Mouse (Mus musculus): ENCODE results near the gene Tmc3. TPM values are rescaled to one million over a fixed set of nuclear protein-coding genes. Genes with fewer than 3 reads are reported as not detected.

Tmc3 gene
- polyA plus RNA-seq, 1 experiment = 0.19 TPM

GRCm38 (mm10) chr7:83632682-83633120, 48.0 kb downstream of the Tmc3 start:
- 41% methylated on average over 6 of the region's 6 CpGs for WGBS
- peak overlapping the region; percentile 96 for H3K4me3 ChIP-seq (replicated peaks; ENCODE audit: extremely low read depth, low read depth, low read length)
- peaks cover 8% of the 10 kb centered on the region for H3K4me1 ChIP-seq (ENCODE audit: control insufficient read depth, insufficient read depth, low read length)
- TF ChIP-seq POLR2A (IDR thresholded peaks at IDR 0.05; ENCODE audit: borderline replicate concordance, extremely low read depth, low read depth, low read length) (no peak), CTCF (IDR thresholded peaks at IDR 0.05; ENCODE audit: insufficient read depth, low read length) (no peak)
- no peak for DNase-seq

DNA sequence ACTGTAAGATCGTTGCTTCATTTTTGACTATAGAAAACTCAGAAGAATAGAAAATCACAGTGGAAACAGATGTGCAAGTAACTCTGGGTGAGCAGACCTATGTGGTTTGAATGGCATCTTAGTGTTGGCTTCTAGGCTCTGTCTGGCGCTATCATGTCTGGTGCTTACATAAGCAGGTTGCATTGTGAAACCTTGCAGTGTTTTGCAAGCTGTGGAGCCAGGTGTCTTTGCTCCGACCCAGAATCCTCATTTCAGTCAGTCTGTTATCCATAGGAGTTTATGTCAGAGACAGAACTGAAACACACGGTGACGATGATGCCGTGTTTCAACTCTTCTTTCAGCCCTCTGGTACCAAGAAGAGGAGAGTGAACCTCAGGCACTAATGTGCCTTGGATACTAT, 49.1 kb downstream of the Tmc3 start:
- H3K4me3 ChIP-seq (replicated peaks; ENCODE audit: extremely low read depth, low read depth, low read length) = no peak overlapping the region
- DNase-seq = no peak
- peaks cover 8% of the 10 kb centered on the region for H3K4me1 ChIP-seq (ENCODE audit: control insufficient read depth, insufficient read depth, low read length)
- 76% methylated on average over 6 of the region's 6 CpGs for WGBS
- TF ChIP-seq CTCF (IDR thresholded peaks at IDR 0.05; ENCODE audit: insufficient read depth, low read length) (no peak), POLR2A (IDR thresholded peaks at IDR 0.05; ENCODE audit: borderline replicate concordance, extremely low read depth, low read depth, low read length) (no peak)

DNA sequence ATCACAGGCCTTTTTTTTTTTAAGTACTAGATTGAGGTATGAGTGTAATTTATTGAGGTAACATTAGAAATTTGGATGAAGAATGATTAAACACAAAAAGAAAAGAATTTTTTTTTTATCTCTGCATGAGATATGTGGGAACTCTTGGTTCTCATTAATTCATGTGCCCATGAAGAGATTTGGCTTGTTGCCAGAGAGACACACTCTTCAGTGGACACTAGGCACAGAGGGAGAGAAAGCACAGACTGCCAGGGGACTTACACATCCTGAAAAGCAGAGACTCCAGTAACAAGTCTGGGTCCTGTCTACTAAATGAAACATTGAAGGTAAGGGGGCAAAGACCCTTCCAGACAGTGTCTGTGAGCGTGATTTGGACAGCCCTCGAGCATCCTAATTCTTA, 51.0 kb downstream of the Tmc3 start:
- H3K4me1 ChIP-seq (ENCODE audit: control insufficient read depth, insufficient read depth, low read length) = peaks cover 8% of the 10 kb centered on the region
- no peak overlapping the region for H3K4me3 ChIP-seq (replicated peaks; ENCODE audit: extremely low read depth, low read depth, low read length)
- DNase-seq = no peak
- TF ChIP-seq POLR2A (IDR thresholded peaks at IDR 0.05; ENCODE audit: borderline replicate concordance, extremely low read depth, low read depth, low read length) = no peak
- TF ChIP-seq CTCF (IDR thresholded peaks at IDR 0.05; ENCODE audit: insufficient read depth, low read length) = no peak
- WGBS = 85% methylated on average over 2 of the region's 2 CpGs

- no peak for TF ChIP-seq POLR2A (IDR thresholded peaks at IDR 0.05; ENCODE audit: borderline replicate concordance, extremely low read depth, low read depth, low read length)
- TF ChIP-seq CTCF (IDR thresholded peaks at IDR 0.05; ENCODE audit: insufficient read depth, low read length) = no peak
- Histone ChIP-seq H3K4me3 (replicated peaks; ENCODE audit: extremely low read depth, low read depth, low read length) (no peak overlapping the region), H3K4me1 (ENCODE audit: control insufficient read depth, insufficient read depth, low read length) (peaks cover 6% of the 10 kb centered on the region)
- WGBS = 90% methylated on average over 8 of the region's 8 CpGs
- DNase-seq = no peak
Measured at GRCm38 (mm10) chr7:83636425-83636824, 51.7 kb downstream of the Tmc3 start.

DNA sequence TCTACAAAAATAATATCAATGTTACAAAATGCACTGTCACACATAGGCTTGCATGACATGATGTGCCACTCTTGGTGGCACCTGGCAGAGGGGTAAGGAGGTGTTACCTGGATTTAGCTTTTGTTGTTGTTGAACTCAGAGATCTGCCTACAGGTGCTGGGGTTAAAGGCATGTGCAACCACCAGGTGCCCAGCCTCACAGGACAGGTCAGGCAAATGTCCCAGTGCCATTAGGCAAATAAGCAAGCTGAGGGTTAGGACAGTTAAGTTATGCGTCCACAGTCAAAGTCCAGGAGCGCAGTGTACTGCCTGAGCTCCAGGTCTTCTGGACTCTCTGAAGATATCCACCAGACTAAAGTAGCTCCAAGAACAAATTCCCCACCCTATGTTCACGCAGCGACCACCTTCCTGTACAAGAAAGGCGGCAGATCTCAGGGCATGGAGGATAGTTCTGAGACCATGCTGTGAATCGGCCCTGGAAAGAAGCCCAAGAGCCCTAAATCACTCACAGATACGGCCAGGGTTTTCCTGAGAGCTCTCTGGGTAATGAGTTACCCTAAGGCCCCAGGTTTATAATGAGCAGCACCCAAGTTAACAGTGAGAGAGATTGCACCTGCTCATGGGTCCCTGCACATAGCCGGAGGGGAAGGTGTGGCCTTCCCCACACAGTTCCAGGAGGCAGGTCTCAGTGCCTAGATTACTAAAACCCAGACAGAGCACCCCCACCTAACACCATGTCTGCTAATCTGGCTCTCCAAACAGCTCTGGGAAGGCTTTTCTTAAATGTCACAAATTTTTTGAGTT, 53.3 kb downstream of the Tmc3 start:
- Histone ChIP-seq H3K4me3 (replicated peaks; ENCODE audit: extremely low read depth, low read depth, low read length) (no peak overlapping the region), H3K4me1 (ENCODE audit: control insufficient read depth, insufficient read depth, low read length) (no peaks in the 10 kb centered on the region; the same call in 1 of the 2 replicates)
- TF ChIP-seq POLR2A (IDR thresholded peaks at IDR 0.05; ENCODE audit: borderline replicate concordance, extremely low read depth, low read depth, low read length) = no peak
- no peak for TF ChIP-seq CTCF (IDR thresholded peaks at IDR 0.05; ENCODE audit: insufficient read depth, low read length)
- WGBS = 90% methylated on average over 8 of the region's 8 CpGs
- no peak for DNase-seq

DNA sequence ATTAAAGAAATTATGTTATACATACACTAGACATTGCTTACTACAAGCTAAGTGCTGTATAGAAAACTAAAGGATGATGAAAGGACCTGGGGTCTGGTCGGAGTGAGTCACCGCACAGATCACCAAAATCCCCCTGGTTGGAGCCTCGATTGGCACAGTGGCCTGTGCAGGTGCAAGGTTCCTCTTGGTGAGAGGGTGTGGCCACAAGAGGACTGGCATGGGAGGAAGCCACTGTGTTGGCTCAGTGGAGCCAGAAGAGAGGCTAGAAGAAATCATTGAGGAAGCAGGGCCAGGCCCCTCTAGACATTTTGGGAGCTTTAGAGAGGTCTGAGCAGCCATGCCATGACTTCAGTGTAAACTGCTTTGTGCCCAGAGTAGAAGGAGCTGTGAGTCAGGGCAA, 54.4 kb downstream of the Tmc3 start:
- TF ChIP-seq POLR2A (IDR thresholded peaks at IDR 0.05; ENCODE audit: borderline replicate concordance, extremely low read depth, low read depth, low read length) (no peak), CTCF (IDR thresholded peaks at IDR 0.05; ENCODE audit: insufficient read depth, low read length) (no peak)
- 62% methylated on average over 3 of the region's 3 CpGs for whole genome bisulfite sequencing
- no peak for DNase-seq
- Histone ChIP-seq H3K4me3 (replicated peaks; ENCODE audit: extremely low read depth, low read depth, low read length) (no peak overlapping the region), H3K4me1 (ENCODE audit: control insufficient read depth, insufficient read depth, low read length) (no peaks in the 10 kb centered on the region)

DNA sequence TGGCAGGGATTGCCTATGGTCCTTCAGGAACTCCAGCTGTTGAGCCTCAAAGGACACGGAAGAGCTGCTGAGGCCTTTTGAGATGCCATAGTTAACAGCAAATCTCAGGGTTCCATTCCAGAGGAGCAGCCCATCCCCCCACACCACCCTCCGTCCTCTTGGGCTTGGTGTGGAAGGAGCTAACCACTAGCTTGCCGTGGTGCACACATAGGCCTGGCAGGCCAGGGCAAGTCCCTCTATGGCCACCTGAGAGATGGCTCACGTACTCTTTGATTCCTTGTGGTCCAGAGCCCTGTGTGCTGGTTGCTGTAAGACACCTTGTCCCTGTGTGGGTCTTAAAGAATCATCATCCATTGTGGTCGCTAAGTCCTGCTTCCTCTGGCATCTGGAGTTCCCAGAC, 55.9 kb downstream of the Tmc3 start:
- no peaks in the 10 kb centered on the region; the same call in 1 of the 2 replicates for H3K4me1 ChIP-seq (ENCODE audit: control insufficient read depth, insufficient read depth, low read length)
- no peak for TF ChIP-seq POLR2A (IDR thresholded peaks at IDR 0.05; ENCODE audit: borderline replicate concordance, extremely low read depth, low read depth, low read length)
- TF ChIP-seq CTCF (IDR thresholded peaks at IDR 0.05; ENCODE audit: insufficient read depth, low read length) = no peak
- 87% methylated on average over 5 of the region's 5 CpGs for WGBS
- no peak overlapping the region for H3K4me3 ChIP-seq (replicated peaks; ENCODE audit: extremely low read depth, low read depth, low read length)
- DNase-seq = no peak

DNA sequence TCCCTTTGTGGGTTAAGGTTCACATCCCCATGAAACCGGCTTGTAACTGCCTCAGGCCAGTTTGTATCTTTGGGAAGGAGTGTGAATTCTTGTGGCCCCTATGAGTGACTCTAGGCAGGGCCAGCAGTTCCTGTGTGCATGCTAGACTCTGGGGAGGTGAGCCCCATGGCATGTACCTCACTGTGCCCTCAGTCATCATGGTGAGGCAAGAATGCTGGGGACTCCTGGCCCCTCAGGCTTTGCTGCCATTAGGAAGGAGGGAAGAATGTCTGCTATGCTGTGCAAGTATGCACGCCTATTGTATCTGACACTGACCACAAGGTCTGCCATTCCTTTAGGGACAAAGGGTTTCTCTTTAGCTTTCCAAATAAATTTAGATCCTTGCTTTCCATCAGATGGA, 56.4 kb downstream of the Tmc3 start:
- WGBS = 68% methylated on average over 2 of the region's 2 CpGs
- no peak for DNase-seq
- no peaks in the 10 kb centered on the region; the same call in 1 of the 2 replicates for H3K4me1 ChIP-seq (ENCODE audit: control insufficient read depth, insufficient read depth, low read length)
- TF ChIP-seq POLR2A (IDR thresholded peaks at IDR 0.05; ENCODE audit: borderline replicate concordance, extremely low read depth, low read depth, low read length) (no peak), CTCF (IDR thresholded peaks at IDR 0.05; ENCODE audit: insufficient read depth, low read length) (no peak)
- no peak overlapping the region for H3K4me3 ChIP-seq (replicated peaks; ENCODE audit: extremely low read depth, low read depth, low read length)

GRCm38 (mm10) chr7:83643581-83643980, 58.9 kb downstream of the Tmc3 start:
- no peak for TF ChIP-seq POLR2A (IDR thresholded peaks at IDR 0.05; ENCODE audit: borderline replicate concordance, extremely low read depth, low read depth, low read length)
- no peak for TF ChIP-seq CTCF (IDR thresholded peaks at IDR 0.05; ENCODE audit: insufficient read depth, low read length)
- no peaks in the 10 kb centered on the region; the same call in 1 of the 2 replicates for H3K4me1 ChIP-seq (ENCODE audit: control insufficient read depth, insufficient read depth, low read length)
- WGBS = 87% methylated on average over 6 of the region's 6 CpGs

DNA sequence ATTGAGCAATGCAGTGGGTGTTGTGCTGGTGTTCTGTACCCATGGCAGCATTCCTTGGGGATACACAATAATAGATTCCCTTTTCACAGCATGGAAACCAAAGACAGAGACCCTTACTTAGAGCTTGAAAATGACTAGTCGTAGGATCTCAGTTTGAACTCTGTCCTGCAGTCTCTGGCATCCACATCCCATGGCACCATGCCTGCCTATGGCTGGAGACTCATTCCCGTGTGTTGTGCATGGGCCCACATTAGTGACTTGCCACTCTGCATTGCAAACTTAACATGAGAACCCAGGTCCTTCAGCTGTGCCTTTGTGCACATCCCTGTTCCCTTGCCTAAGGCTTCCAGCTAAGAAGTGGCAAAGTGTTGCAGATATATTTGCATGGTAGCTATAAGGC, 60.0 kb downstream of the Tmc3 start:
- no peaks in the 10 kb centered on the region; the same call in 1 of the 2 replicates for H3K4me1 ChIP-seq (ENCODE audit: control insufficient read depth, insufficient read depth, low read length)
- TF ChIP-seq CTCF (IDR thresholded peaks at IDR 0.05; ENCODE audit: insufficient read depth, low read length) (no peak), POLR2A (IDR thresholded peaks at IDR 0.05; ENCODE audit: borderline replicate concordance, extremely low read depth, low read depth, low read length) (no peak)
- no peak for DNase-seq
- WGBS = 90% methylated on average over 2 of the region's 2 CpGs
- no peak overlapping the region for H3K4me3 ChIP-seq (replicated peaks; ENCODE audit: extremely low read depth, low read depth, low read length)

More at GRCm38 (mm10) chr7:83643581-83643980, 58.9 kb downstream of the Tmc3 start:
- DNase-seq = no peak
- H3K4me3 ChIP-seq (replicated peaks; ENCODE audit: extremely low read depth, low read depth, low read length) = no peak overlapping the region

Measured in lung, adult 2 months (tissue).